Mouse (Mus musculus): ENCODE measurements around the gene Ccr1l1.

Ccr1l1 gene

DNA sequence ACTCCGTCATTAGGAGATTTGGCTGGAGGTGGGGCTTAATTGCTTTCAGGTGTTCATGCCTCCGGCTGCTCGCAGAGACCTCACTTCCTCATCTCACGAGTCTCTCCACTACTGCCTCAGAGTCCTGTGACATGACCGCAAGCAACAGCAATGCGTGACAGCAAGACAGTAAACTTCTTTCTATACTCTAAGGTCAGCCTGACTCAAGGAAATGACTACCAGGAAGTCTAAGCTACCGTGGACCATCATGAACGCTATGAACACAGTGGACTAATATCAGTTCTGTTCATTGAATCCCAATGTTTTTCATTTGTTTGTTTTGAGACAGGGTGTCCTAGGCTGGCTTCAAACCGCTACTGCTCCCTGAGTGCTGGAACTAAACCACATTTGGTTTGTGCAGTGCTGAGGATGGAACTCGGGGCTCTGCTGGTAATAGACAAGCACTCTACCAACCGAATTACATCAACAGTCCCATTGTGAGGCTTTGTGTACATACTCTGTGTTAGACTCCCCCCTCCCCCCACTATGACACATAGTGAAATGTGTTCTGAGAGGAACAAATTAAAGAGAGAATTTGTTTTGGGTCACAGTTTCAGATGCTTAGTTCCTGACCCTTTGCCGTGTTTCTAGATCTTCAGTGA, 50.0 kb downstream of the Ccr1l1 start:
- no peak for ATAC-seq (ENCODE audit: low TSS enrichment)

DNA sequence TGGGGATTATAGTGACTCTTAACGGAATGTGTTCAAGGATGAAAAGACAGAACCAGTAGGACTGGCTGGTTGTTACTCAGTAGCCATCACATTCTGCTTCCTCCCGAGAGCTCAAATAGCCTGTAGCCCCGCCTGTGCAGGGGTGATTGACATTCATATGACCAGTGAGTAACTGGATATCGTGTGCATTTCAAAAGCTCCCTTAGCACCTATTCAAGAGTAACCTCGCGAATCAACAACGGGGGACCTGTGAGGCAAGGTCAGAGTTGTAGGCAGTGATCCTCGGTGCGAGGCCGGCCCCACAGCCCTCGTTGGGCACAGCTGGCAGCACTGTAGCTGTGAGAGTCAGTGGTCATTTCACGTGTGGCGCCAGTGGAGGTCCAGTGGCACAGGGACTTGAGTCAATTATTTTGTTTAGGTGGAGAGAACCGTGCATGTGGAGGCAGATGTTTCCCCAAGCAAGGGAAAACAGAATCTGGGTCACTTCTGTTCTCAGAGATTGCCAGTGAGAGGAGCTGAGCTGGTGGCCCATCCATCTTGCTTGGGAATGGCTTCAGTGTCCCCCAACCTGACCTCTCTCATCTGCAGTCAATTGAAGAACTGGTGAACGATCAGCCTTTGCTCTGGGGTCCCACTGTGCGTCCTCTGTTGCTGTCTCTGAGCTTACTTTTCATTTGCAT, 50.8 kb downstream of the Ccr1l1 start:
- no peak for ATAC-seq (ENCODE audit: low TSS enrichment)

Data from frontal cortex, adult (tissue).